Mouse (Mus musculus) ES-Bruce4 (cell line): ENCODE data around the gene Runx2.

ENCODE experiments used
- CTCF ChIP-seq: IDR thresholded peaks from one replicate; pipeline ENCODE4 v1.8.1; 2011; ENCODE audit warnings: low read depth, low read length
- EP300 ChIP-seq: IDR thresholded peaks from 2 replicates; pipeline ENCODE4 v1.6.1; 2011; ENCODE audit warnings: low read depth, low read length; ENCODE audit not compliant: insufficient read depth
- POLR2A ChIP-seq: IDR thresholded peaks from one replicate; pipeline ENCODE4 v1.8.1; 2011; ENCODE audit warnings: low read length; ENCODE audit not compliant: insufficient read depth

DNA sequence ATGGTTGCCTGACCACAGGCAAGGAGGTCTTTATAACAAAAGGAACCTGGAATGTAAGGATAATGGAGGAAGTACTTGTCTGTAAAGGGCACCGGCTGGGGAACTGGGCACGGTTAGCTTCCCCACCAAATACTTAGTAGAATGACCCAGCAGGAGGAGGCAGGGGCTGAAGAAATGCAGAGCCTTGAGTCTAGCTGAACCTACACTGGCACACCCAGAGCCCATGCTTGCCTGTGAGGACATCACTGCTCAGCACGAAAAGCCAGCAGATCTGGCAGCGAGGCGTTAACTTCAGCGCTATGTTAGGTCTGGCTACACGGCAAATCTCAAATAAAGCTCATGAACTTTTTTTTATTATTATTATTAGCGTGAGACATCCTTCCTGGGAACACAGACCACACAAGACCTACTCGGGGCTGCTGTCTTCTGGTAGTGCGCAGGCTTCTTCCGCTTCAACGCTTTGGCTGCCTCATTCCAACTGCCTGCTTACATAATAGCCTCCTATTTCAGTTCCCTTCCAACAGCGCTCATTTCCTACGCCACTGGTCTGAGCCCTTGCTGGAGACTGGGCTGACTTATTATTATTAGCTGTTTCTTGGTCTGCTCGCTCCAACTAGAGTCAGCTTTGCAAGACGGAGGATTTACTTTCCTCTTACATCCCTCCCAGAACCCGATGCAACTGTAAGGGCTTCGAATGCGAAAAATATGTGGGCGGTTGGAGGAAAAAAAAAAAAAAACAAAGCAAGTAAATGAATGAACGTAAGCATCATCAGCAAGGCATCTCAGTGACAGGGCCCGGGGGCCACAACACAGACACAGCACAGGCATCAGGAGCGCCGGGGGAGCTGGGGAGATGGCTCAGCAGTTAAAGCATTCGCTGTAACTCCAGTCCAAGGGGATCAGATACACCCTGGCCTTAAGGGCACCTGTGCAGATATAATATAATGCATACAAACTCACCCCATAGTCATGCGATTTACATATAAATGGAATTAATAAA is 200.6 kb downstream of the Runx2 start:
- TF ChIP-seq CTCF (no peak), POLR2A (no peak), EP300 (no peak)
